ENCODE assay signal across 29 mouse cellular contexts in the genomic region with DNA sequence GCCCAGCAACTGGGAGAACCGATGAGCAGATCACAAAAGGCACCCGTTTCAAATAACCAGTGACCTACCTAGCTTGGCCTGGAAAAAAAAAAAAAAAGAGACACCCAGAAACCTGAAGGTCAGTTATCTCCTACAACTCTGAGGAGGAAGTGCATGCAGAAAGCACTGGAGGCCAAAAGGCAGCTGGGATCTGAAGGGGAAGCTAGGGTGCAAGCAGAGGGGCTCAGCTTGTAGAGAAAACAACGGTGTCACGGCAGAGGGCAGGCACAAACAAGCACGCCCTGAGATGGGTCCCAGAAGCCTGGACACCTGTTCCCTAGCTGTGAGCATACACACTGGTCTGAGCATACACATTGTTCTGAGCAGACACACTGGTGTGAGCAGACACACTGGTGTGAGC.
A peak's percentile ranks its signal among the peaks of the same experiment; 100 is the strongest.
DNase-seq lines count a peak whose midpoint lies in the region; ATAC-seq and TF ChIP-seq lines count a peak whose summit lies in the region.
"Had no signal": no experiment of that assay in that cellular context is flagged by ENCODE, and none has a peak within 500 bp of the region (broad histone marks: within the 10 kb centered on the region; RNA-seq: fewer than 3 reads in every experiment).

No protein-coding gene starts in this region.

- no peak for TF ChIP-seq POLR2A in MEL (IDR thresholded peaks at IDR 0.05; ENCODE audit: control insufficient read depth in 1 of 2, insufficient read depth in 1 of 2, low read depth in 1 of 2, low read length in 2 of 2, poor library complexity in 1 of 2)

- ATAC-seq in midbrain, embryonic 14.5 days (ENCODE audit: low FRiP score, low TSS enrichment), result no peak
- ATAC-seq in midbrain, embryonic 11.5 days (ENCODE audit: low FRiP score), result no peak
- ATAC-seq: forebrain, postnatal 0 days; hindbrain, embryonic 16.5 days; Patski had no signal

- no peak overlapping the region for H3K4me3 ChIP-seq in gastrocnemius, adult 2 months
- H3K4me3 ChIP-seq in midbrain, embryonic 14.5 days (replicated peaks; ENCODE audit: low read depth, low read length), result no peak overlapping the region
- no peak overlapping the region for H3K4me3 ChIP-seq in midbrain, embryonic 11.5 days (ENCODE audit: low read depth, low read length)
- H3K4me3 ChIP-seq in MEL (ENCODE audit: control insufficient read depth in 1 of 2, insufficient read depth in 1 of 2, low read depth in 2 of 2, low read length in 2 of 2), result no peak overlapping the region
- peak overlapping the region; percentile 26 for H3K4me3 ChIP-seq in megakaryocyte, embryonic 14.5 days (replicated peaks)
- H3K4me3 ChIP-seq: embryonic facial prominence, embryonic 12.5 days; heart, embryonic 13.5 days; kidney, embryonic 15.5 days; liver, embryonic 15.5 days; lung, embryonic 15.5 days had no signal

- 68% methylated on average over 5 of the region's 5 CpGs for whole genome bisulfite sequencing in midbrain, embryonic 14.5 days
- WGBS in midbrain, embryonic 11.5 days, result 81% methylated on average over 5 of the region's 5 CpGs

- no peak for TF ChIP-seq RAD21 in MEL (IDR thresholded peaks at IDR 0.05; ENCODE audit: low read depth, low read length)

- peaks cover 37% of the 10 kb centered on the region for H3K4me1 ChIP-seq in midbrain, embryonic 14.5 days (ENCODE audit: control insufficient read depth, insufficient read depth, low read length)
- H3K4me1 ChIP-seq in midbrain, embryonic 11.5 days (ENCODE audit: control insufficient read depth, insufficient read depth, low read length), result peaks cover 26% of the 10 kb centered on the region
- no peaks in the 10 kb centered on the region for H3K4me1 ChIP-seq in MEL (ENCODE audit: control insufficient read depth in 1 of 2, insufficient read depth in 2 of 2, low read length in 2 of 2)
- peaks cover 45% of the 10 kb centered on the region for H3K4me1 ChIP-seq in megakaryocyte, embryonic 14.5 days

- H3K9me3 ChIP-seq in midbrain, embryonic 14.5 days (ENCODE audit: control insufficient read depth, low read length), result no peaks in the 10 kb centered on the region
- no peaks in the 10 kb centered on the region for H3K9me3 ChIP-seq in midbrain, embryonic 11.5 days (ENCODE audit: control insufficient read depth, low read length)
- H3K9me3 ChIP-seq in MEL (replicated peaks; ENCODE audit: insufficient read depth, low read length), result no peaks in the 10 kb centered on the region
- H3K9me3 ChIP-seq in megakaryocyte, embryonic 14.5 days, result no peaks in the 10 kb centered on the region
- H3K9me3 ChIP-seq: embryonic facial prominence, embryonic 12.5 days; heart, embryonic 13.5 days; kidney, embryonic 15.5 days; liver, embryonic 15.5 days; lung, embryonic 15.5 days had no signal

- no peaks in the 10 kb centered on the region for H3K27me3 ChIP-seq in midbrain, embryonic 14.5 days (ENCODE audit: control insufficient read depth, insufficient read depth, low read length)
- H3K27me3 ChIP-seq in midbrain, embryonic 11.5 days (ENCODE audit: control insufficient read depth, insufficient read depth, low read length), result no peaks in the 10 kb centered on the region
- H3K27me3 ChIP-seq in MEL (ENCODE audit: control insufficient read depth in 1 of 2, insufficient read depth in 2 of 2, low read length in 2 of 2), result no peaks in the 10 kb centered on the region
- no peaks in the 10 kb centered on the region for H3K27me3 ChIP-seq in megakaryocyte, embryonic 14.5 days (replicated peaks)
- H3K27me3 ChIP-seq: embryonic facial prominence, embryonic 12.5 days; heart, embryonic 13.5 days; kidney, embryonic 15.5 days; liver, embryonic 15.5 days; lung, embryonic 15.5 days; Patski had no signal

- no peaks in the 10 kb centered on the region for H3K79me2 ChIP-seq in MEL (ENCODE audit: control insufficient read depth, insufficient read depth, low read length, poor library complexity)

- TF ChIP-seq CTCF in gastrocnemius, adult 2 months (IDR thresholded peaks at IDR 0.05), result no peak
- TF ChIP-seq CTCF in MEL (IDR thresholded peaks at IDR 0.05 in 2 of 3, conservative IDR thresholded peaks at IDR 0.05 in 1 of 3; ENCODE audit: control insufficient read depth in 1 of 3, insufficient read depth in 1 of 3, low read depth in 2 of 3, low read length in 3 of 3, poor library complexity in 1 of 3, severe bottlenecking in 1 of 3), result no peak

- no peak overlapping the region for H3K9ac ChIP-seq in midbrain, embryonic 14.5 days (replicated peaks; ENCODE audit: low read length)
- H3K9ac ChIP-seq in midbrain, embryonic 11.5 days (ENCODE audit: low read length), result no peak overlapping the region
- H3K9ac ChIP-seq in MEL (ENCODE audit: control insufficient read depth, low read depth, low read length, poor library complexity, severe bottlenecking), result no peak overlapping the region
- H3K9ac ChIP-seq: embryonic facial prominence, embryonic 12.5 days; forebrain, postnatal 0 days; heart, embryonic 13.5 days; kidney, embryonic 15.5 days; liver, embryonic 15.5 days; lung, embryonic 15.5 days had no signal

- no peak for TF ChIP-seq EP300 in MEL (IDR thresholded peaks at IDR 0.05; ENCODE audit: low read depth in 1 of 2, low read length in 2 of 2)

- H3K36me3 ChIP-seq in midbrain, embryonic 14.5 days (ENCODE audit: control insufficient read depth, insufficient read depth, low read length), result no peaks in the 10 kb centered on the region
- no peaks in the 10 kb centered on the region for H3K36me3 ChIP-seq in midbrain, embryonic 11.5 days (ENCODE audit: control insufficient read depth, insufficient read depth, low read length)
- no peaks in the 10 kb centered on the region; a peak in 2 of 4 replicates for H3K36me3 ChIP-seq in MEL (ENCODE audit: control insufficient read depth in 1 of 2, insufficient read depth in 2 of 2, low read length in 2 of 2)
- H3K36me3 ChIP-seq in megakaryocyte, embryonic 14.5 days (replicated peaks; ENCODE audit: low read length), result peaks cover 4% of the 10 kb centered on the region
- H3K36me3 ChIP-seq: embryonic facial prominence, embryonic 12.5 days; heart, embryonic 13.5 days; kidney, embryonic 15.5 days; liver, embryonic 15.5 days; lung, embryonic 15.5 days had no signal

- intact Hi-C loops in gastrocnemius, adult 2 months (cut with DNase I), result loop anchor here (5.0 kb wide), 2 partner anchors 67 to 93 kb away; no protein-coding TSS in a partner anchor

- H3K27ac ChIP-seq in gastrocnemius, adult 2 months, result peak overlapping the region; percentile 66
- H3K27ac ChIP-seq in midbrain, embryonic 14.5 days (replicated peaks; ENCODE audit: low read depth, low read length), result 0 out of 2 replicates have a peak overlapping the region, but pooled peaks have one; percentile 14
- no peak overlapping the region for H3K27ac ChIP-seq in midbrain, embryonic 11.5 days (ENCODE audit: low read depth, low read length)
- H3K27ac ChIP-seq in MEL (ENCODE audit: control insufficient read depth, low read depth, low read length), result no peak overlapping the region
- H3K27ac ChIP-seq: embryonic facial prominence, embryonic 12.5 days; heart, embryonic 13.5 days; kidney, embryonic 15.5 days; liver, embryonic 15.5 days; lung, embryonic 15.5 days; stomach, postnatal 0 days had no signal

- DNase-seq in gastrocnemius, adult 2 months, result no peak
- no peak for DNase-seq in gastrocnemius, adult 8-10 months (ENCODE audit: low spot score in 2 of 2)
- DNase-seq in midbrain, embryonic 14.5 days, result no peak
- DNase-seq in midbrain, embryonic 11.5 days (ENCODE audit: low spot score, missing footprints), result no peak
- peak; percentile 21 for DNase-seq in MEL (ENCODE audit: low read depth, low spot score)
- no peak for DNase-seq in adrenal gland, postnatal 4 days (ENCODE audit: low spot score in 2 of 2)
- DNase-seq in spleen, adult 12 weeks (ENCODE audit: low spot score), result no peak
- DNase-seq: adrenal gland, postnatal 10 days; cerebellum, adult 11 months; cerebellum, postnatal 10 days; forebrain, postnatal 0 days; gastrocnemius, postnatal 14 days; heart, adult 11 months; heart, postnatal 10 days; kidney, adult 18-20 months; kidney, postnatal 25 days; liver; lung, postnatal 36 days; right cerebral cortex, adult 18-20 months; thymus, adult 2 months had no signal

- H3K4me2 ChIP-seq in midbrain, embryonic 14.5 days (ENCODE audit: low read length), result no peak overlapping the region
- H3K4me2 ChIP-seq in midbrain, embryonic 11.5 days, result no peak overlapping the region
- H3K4me2 ChIP-seq: embryonic facial prominence, embryonic 12.5 days; heart, embryonic 13.5 days; kidney, embryonic 15.5 days; liver, embryonic 15.5 days; lung, embryonic 15.5 days had no signal

TF ChIP-seq in MEL, 35 proteins besides CTCF, POLR2A, EP300 and RAD21:
- TF ChIP-seq ELF1 (IDR thresholded peaks at IDR 0.05; ENCODE audit: low read depth, low read length) (no peak), NELFE (IDR thresholded peaks at IDR 0.05; ENCODE audit: low read depth, low read length) (no peak), MXI1 (IDR thresholded peaks at IDR 0.05; ENCODE audit: low read depth, low read length) (no peak), POLR2AphosphoS2 (IDR thresholded peaks at IDR 0.05; ENCODE audit: low read length) (no peak), TCF12 (IDR thresholded peaks at IDR 0.05; ENCODE audit: low read depth, low read length) (no peak), KAT2A (conservative IDR thresholded peaks at IDR 0.05; ENCODE audit: low read depth, low read length) (no peak), ZNF384 (IDR thresholded peaks at IDR 0.05; ENCODE audit: low read depth, low read length) (peak; percentile 76)
TF ChIP-seq in MEL: peak in this region for 1.

Comparison
In these comparisons a context has a peak if more than half of its experiments do, and no peak if none do; other contexts are left out.
1. H3K27ac ChIP-seq: peak in gastrocnemius, adult 2 months (single experiment) and midbrain, embryonic 14.5 days (single experiment); none in midbrain, embryonic 11.5 days (single experiment) and MEL (single experiment).